Mouse (Mus musculus) liver, adult 2 months (tissue): ENCODE data around the gene Zfp280c.

Source experiments
- CTCF ChIP-seq: fragments of 200-500 bp; IDR thresholded peaks from 2 replicates; pipeline ENCODE4 v1.5.1; 2011; ENCODE audit warnings: low read depth, low read length, control low read depth
- POLR2A ChIP-seq: fragments of 200-500 bp; IDR thresholded peaks from 2 replicates; pipeline ENCODE4 v1.6.1; 2011; ENCODE audit warnings: low read length, control low read depth; ENCODE audit not compliant: insufficient read depth; ENCODE audit errors: extremely low read depth

DNA sequence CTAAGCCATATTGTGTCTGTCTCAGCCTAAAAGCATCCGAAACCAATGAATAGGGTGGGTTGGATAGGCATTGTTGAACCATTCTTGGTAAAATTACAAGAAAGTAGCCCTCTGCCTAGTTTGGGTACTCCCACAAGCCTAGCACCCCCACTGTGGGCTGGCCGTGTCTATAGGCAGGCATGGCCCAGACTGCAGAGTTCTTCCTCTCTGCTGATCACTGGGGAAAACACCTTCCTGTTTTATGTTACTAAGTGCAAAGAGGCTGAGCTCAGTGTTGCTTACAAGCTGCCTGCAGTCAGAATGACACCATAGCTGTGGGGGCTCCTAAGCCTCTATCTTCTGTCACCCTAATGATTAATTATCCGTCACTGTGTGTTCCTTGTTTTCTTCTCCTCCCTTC is 70.8 kb downstream of the Zfp280c start:
- TF ChIP-seq CTCF (no peak), POLR2A (no peak)
